Mouse (Mus musculus) C2C12 (cell line): ENCODE results near the gene Sec22b.

Source experiments
- CTCF ChIP-seq: IDR thresholded peaks from one replicate; pipeline ENCODE4 v1.5.1; 2011; ENCODE audit not compliant: control insufficient read depth, insufficient read depth, insufficient read length
- FOSL1 ChIP-seq: IDR thresholded peaks from one replicate; pipeline ENCODE4 v1.8.0; 2011; ENCODE audit warnings: mild to moderate bottlenecking, low read length; ENCODE audit not compliant: poor library complexity, insufficient read depth, severe bottlenecking
- MAX ChIP-seq: IDR thresholded peaks from one replicate; pipeline ENCODE4 v1.6.1; 2011; ENCODE audit warnings: mild to moderate bottlenecking, control low read depth

- TF ChIP-seq CTCF, result no peak
- TF ChIP-seq MAX, result no peak
- no peak for TF ChIP-seq FOSL1
Observed at GRCm38 (mm10) chr3:97932771-97933170, 31.8 kb downstream of the Sec22b start.
